Mouse (Mus musculus): Measurements from ENCODE around the gene Hist2h2aa2. TPM values are rescaled to one million over a fixed set of nuclear protein-coding genes. Genes with fewer than 3 reads are reported as not detected.

Gene Hist2h2aa2
- polyA plus RNA-seq (2014; fragmentation: Illumina TruSeq; extraction: RNeasy Lipid Tissue Mini Kit (QIAGEN cat#74804); ENCODE audit: low read depth, low replicate concordance) = not detected

DNA sequence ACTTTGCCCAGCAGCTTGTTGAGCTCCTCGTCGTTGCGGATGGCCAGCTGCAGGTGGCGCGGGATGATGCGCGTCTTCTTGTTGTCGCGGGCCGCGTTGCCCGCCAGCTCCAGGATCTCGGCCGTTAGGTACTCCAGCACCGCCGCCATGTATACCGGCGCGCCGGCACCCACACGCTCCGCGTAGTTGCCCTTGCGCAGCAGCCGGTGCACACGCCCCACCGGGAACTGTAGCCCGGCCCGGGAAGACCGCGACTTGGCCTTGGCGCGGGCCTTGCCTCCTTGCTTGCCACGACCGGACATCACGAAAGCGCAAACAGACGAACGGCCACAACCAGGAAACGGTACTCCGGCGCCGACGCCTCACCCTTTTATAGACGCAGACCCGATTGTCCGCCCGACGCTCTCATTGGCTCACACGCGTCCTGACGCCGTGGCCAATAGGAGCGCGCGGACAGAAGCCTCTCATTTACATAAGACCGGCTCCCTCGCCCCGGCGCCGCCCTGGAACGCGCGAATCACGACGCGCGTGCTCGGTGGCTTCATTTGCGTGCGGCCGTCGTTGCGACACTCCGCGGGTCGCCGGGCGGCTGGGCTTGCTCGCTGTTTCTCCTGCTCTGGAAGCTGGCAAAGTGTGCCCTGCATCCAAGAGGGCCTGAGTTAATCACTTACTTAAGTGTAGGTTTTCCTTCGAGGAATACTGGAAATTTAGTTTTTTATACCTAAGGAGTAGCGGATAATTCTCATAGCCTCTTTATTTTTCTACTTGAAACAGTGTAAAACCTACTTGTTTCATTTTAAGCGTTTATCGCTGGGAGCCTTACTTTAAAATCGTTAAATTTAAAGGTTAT, at the start of gene Hist2h2aa2:
TSS of gene Hist2h2aa2 (minus strand) at position 328 of the 850 bp plus-strand sequence.

DNA sequence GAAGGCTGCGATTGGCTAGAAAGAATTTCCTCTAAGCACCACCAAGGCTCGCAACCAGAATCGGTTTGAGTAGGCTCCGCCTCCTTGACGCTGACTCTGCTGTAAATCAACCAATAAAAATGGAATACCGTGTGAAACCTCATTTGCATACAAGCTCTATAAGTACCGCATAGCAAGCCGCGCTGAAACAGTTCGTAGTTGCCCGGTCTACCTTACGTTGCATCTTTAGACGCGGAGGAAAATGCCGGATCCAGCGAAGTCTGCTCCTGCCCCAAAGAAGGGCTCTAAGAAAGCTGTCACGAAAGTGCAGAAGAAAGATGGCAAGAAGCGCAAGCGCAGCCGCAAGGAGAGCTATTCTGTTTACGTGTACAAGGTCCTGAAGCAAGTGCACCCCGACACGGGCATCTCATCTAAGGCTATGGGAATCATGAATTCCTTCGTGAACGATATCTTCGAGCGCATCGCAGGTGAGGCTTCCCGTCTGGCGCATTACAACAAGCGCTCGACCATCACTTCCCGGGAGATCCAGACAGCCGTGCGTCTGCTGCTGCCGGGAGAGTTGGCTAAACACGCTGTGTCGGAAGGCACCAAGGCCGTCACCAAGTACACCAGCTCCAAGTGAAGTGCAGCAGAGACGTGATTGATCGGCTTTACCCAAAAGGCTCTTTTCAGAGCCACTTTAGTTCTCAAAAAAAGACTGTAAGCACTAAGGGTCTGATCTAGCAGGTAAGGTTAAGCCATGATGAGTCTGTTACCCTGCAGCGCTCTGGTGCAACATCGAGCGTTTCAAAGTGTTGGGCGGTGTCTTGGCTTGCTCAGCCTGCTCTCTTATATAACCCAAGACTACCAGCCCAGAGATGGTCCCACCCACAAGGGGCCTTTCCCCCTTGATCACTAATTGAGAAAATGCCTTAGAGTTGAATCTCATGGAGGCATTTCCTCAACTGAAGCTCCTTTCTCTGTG, 29.7 kb upstream of the Hist2h2aa2 start, which contains the start of gene Hist2h2bb:
TSS of gene Hist2h2bb (plus strand) at position 242 of the 964 bp plus-strand sequence.

DNA sequence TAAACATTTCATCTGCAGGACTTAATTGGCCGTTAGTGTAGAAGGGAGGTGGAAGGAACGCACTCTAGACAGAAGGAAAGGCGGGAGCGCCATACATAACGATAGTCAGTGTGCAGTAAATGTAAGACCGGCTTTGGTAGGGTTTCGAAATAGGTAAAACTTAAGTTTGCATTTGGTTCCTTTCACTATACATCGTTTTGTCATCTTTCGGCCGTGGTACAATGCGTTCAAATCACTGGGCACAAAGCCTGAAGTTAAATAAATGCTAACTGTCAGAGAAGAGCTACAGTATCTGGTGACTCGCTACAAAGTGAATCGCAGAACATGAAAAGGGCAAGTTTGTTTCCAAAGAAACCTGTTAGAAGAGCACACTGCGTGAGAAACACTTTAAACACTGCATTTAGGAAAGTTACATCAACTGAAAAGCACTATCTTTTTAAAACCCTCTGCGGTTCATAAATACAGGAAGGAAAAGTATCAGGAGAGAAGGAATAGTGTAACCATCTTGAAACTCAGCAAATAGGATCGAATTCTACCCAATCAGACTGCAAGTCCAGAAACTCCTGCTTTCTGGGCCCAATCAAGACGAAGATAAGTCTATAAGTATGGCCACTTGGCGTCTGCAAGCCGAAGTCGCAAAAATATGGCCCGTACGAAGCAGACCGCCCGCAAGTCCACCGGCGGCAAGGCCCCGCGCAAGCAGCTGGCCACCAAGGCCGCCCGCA, 28.1 kb upstream of the Hist2h2aa2 start, which contains the start of gene Hist2h3b:
TSS of gene Hist2h3b (plus strand) at position 604 of the 725 bp plus-strand sequence.

DNA sequence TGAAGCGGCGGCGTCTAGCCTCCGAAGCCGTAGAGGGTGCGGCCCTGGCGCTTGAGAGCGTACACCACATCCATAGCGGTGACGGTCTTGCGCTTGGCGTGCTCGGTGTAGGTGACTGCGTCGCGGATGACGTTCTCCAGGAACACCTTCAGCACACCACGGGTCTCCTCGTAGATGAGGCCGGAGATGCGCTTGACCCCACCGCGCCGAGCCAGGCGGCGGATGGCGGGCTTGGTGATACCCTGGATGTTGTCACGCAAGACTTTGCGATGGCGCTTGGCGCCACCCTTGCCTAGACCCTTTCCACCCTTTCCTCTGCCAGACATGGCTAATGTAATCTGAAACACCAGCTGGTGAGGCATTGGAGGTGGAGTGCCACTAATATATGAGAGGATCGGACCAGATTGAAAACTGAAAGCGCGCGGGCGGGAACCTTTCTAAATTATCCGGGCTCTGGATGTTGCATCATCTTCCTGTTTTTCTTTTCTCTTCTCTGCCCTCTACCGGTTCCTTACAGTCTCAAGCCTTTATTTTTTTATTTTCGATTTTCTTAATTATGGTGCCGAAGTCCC, 23.0 kb upstream of the Hist2h2aa2 start, which contains the start of gene Hist2h4:
TSS of gene Hist2h4 (minus strand) at position 333 of the 572 bp plus-strand sequence.

GRCm38 (mm10) chr3:96246427-96246856, 6.4 kb upstream of the Hist2h2aa2 start, which contains the start of gene Hist2h3c1:
Gene Hist2h3c1 (plus strand): TSS chr3:96246685.

GRCm38 (mm10) chr3:96245003-96245886, 5.2 kb upstream of the Hist2h2aa2 start, which contains the start of gene Hist2h2aa1:
Gene Hist2h2aa1 (plus strand): TSS chr3:96245497.

DNA sequence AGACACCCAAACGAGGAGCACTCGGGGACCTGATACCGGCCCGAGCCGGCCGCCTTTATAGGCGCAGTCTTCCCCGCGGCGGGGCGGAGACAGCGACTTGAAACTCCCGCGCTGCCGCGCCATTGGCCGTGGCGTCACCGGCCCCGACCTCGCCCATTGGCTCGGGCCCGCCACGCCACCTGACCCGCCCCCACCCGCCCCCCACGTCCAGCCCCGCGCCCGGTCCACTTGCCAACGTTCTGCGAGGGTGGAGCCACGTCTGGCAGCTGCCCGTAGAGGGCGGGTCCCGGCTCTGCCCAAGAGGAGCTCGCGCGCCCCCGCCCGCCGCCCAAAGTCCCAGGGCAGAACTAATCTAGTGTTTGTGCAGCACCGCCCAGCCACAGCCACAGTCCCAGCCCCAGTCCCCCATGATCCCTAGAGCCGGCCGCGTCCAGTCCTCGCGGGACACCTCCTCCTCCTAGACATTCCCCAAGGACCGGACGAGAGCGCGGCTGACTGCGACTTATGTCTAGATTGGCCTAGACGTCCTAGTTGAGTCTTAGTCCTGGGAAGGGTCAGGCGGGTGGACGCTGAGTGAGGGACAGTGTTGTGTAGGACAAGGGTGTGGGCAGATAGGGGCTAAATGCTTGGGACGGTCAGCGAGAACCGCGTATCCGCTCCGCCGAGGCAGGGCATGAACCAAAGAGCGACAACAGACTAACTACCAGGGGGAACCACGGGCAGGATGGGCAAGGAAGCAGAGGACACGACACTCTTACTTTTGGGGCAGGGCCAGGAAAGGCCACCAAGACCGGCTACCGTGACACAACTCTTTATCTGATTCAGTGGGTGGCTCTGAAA, 902 bp downstream of the Hist2h2aa2 start, which contains the start of gene Hist2h3c2:
TSS of gene Hist2h3c2 (minus strand) at position 174 of the 840 bp plus-strand sequence.

DNA sequence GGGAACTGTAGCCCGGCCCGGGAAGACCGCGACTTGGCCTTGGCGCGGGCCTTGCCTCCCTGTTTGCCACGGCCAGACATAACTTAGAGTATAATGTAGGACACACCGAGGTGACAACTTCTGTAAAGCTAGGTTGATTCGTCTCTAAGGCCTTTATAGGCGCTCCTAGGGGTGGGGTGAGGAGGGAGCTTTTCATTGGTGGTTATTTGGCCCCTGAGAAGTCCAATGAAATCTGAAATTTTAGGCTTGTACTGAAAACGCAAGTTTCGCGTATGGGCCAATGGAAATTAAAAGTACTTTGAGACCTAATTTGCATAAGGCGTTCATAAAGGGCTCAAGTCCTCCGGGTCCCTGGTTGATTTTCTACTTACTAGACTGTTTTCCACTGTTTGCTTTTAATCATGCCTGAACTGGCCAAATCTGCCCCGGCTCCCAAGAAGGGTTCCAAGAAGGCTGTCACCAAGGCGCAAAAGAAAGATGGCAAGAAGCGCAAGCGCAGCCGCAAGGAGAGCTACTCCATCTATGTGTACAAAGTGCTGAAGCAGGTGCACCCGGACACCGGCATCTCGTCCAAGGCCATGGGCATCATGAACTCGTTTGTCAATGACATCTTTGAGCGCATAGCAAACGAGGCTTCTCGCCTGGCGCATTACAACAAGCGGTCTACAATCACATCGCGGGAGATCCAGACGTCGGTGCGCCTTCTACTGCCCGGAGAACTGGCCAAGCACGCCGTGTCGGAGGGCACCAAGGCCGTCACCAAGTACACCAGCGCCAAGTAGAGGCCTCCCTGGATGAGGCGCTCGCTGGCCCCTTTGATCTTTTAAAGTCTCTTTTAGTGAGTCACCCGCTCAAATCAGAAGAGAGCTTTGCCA, 19.1 kb downstream of the Hist2h2aa2 start, which contains the start of the genes Hist2h2ac and Hist2h2be:
TSS of gene Hist2h2ac (minus strand) at position 116 of the 875 bp plus-strand sequence.
TSS of gene Hist2h2be (plus strand) at position 355 of the 875 bp plus-strand sequence.

GRCm38 (mm10) chr3:96219661-96220130, 20.4 kb downstream of the Hist2h2aa2 start, which contains the start of the genes Bola1 and Hist2h2ab:
Gene Bola1 (minus strand): TSS chr3:96219709.
Gene Hist2h2ab (plus strand): TSS chr3:96219865.

Other genes with a start within 250 kb of the Hist2h2aa2 start
- gene Plekho1, start 244.3 kb downstream of the Hist2h2aa2 start, polyA plus RNA-seq (2014; fragmentation: Illumina TruSeq; extraction: RNeasy Lipid Tissue Mini Kit (QIAGEN cat#74804); ENCODE audit: low read depth, low replicate concordance) = 1.3 TPM
- 18.5 TPM for gene Vps45, start 181.8 kb downstream of the Hist2h2aa2 start, polyA plus RNA-seq (2014; fragmentation: Illumina TruSeq; extraction: RNeasy Lipid Tissue Mini Kit (QIAGEN cat#74804); ENCODE audit: low read depth, low replicate concordance)
- gene Otud7b, start 135.7 kb downstream of the Hist2h2aa2 start, polyA plus RNA-seq (2014; fragmentation: Illumina TruSeq; extraction: RNeasy Lipid Tissue Mini Kit (QIAGEN cat#74804); ENCODE audit: low read depth, low replicate concordance) = 9.9 TPM
- gene Mtmr11, start 78.3 kb downstream of the Hist2h2aa2 start, polyA plus RNA-seq (2014; fragmentation: Illumina TruSeq; extraction: RNeasy Lipid Tissue Mini Kit (QIAGEN cat#74804); ENCODE audit: low read depth, low replicate concordance) = 1.4 TPM
- gene Sf3b4, start 67.9 kb downstream of the Hist2h2aa2 start, polyA plus RNA-seq (2014; fragmentation: Illumina TruSeq; extraction: RNeasy Lipid Tissue Mini Kit (QIAGEN cat#74804); ENCODE audit: low read depth, low replicate concordance) = 4.1 TPM
- gene Sv2a, start 59.1 kb downstream of the Hist2h2aa2 start, polyA plus RNA-seq (2014; fragmentation: Illumina TruSeq; extraction: RNeasy Lipid Tissue Mini Kit (QIAGEN cat#74804); ENCODE audit: low read depth, low replicate concordance) = not detected
- gene Bola1, start 20.6 kb downstream of the Hist2h2aa2 start, polyA plus RNA-seq (2014; fragmentation: Illumina TruSeq; extraction: RNeasy Lipid Tissue Mini Kit (QIAGEN cat#74804); ENCODE audit: low read depth, low replicate concordance) = 3.3 TPM
- gene Hist2h2ab, start 20.4 kb downstream of the Hist2h2aa2 start, polyA plus RNA-seq (2014; fragmentation: Illumina TruSeq; extraction: RNeasy Lipid Tissue Mini Kit (QIAGEN cat#74804); ENCODE audit: low read depth, low replicate concordance) = not detected
- not detected for gene Hist2h2ac, start 19.4 kb downstream of the Hist2h2aa2 start, polyA plus RNA-seq (2014; fragmentation: Illumina TruSeq; extraction: RNeasy Lipid Tissue Mini Kit (QIAGEN cat#74804); ENCODE audit: low read depth, low replicate concordance)
- 2.7 TPM for gene Hist2h2be, start 19.2 kb downstream of the Hist2h2aa2 start, polyA plus RNA-seq (2014; fragmentation: Illumina TruSeq; extraction: RNeasy Lipid Tissue Mini Kit (QIAGEN cat#74804); ENCODE audit: low read depth, low replicate concordance)
- gene Hist2h3c2, start 1.1 kb downstream of the Hist2h2aa2 start, polyA plus RNA-seq (2014; fragmentation: Illumina TruSeq; extraction: RNeasy Lipid Tissue Mini Kit (QIAGEN cat#74804); ENCODE audit: low read depth, low replicate concordance) = 2.9 TPM
- gene Hist2h2aa1, start 5.2 kb upstream of the Hist2h2aa2 start, polyA plus RNA-seq (2014; fragmentation: Illumina TruSeq; extraction: RNeasy Lipid Tissue Mini Kit (QIAGEN cat#74804); ENCODE audit: low read depth, low replicate concordance) = not detected
- gene Hist2h3c1, start 6.4 kb upstream of the Hist2h2aa2 start, polyA plus RNA-seq (2014; fragmentation: Illumina TruSeq; extraction: RNeasy Lipid Tissue Mini Kit (QIAGEN cat#74804); ENCODE audit: low read depth, low replicate concordance) = 21.3 TPM
- gene Hist2h4, start 23.0 kb upstream of the Hist2h2aa2 start, polyA plus RNA-seq (2014; fragmentation: Illumina TruSeq; extraction: RNeasy Lipid Tissue Mini Kit (QIAGEN cat#74804); ENCODE audit: low read depth, low replicate concordance) = 0.48 TPM
- not detected for gene Hist2h3b, start 28.4 kb upstream of the Hist2h2aa2 start, polyA plus RNA-seq (2014; fragmentation: Illumina TruSeq; extraction: RNeasy Lipid Tissue Mini Kit (QIAGEN cat#74804); ENCODE audit: low read depth, low replicate concordance)
- gene Hist2h2bb, start 29.5 kb upstream of the Hist2h2aa2 start, polyA plus RNA-seq (2014; fragmentation: Illumina TruSeq; extraction: RNeasy Lipid Tissue Mini Kit (QIAGEN cat#74804); ENCODE audit: low read depth, low replicate concordance) = not detected
- 1.2 TPM for gene Fcgr1, start 53.7 kb upstream of the Hist2h2aa2 start, polyA plus RNA-seq (2014; fragmentation: Illumina TruSeq; extraction: RNeasy Lipid Tissue Mini Kit (QIAGEN cat#74804); ENCODE audit: low read depth, low replicate concordance)
- not detected for gene BC107364, start 212.0 kb upstream of the Hist2h2aa2 start, polyA plus RNA-seq (2014; fragmentation: Illumina TruSeq; extraction: RNeasy Lipid Tissue Mini Kit (QIAGEN cat#74804); ENCODE audit: low read depth, low replicate concordance)